Mouse (Mus musculus) intestine, postnatal 0 days (tissue): ENCODE measurements around the gene Gm5129. TPM values are rescaled to one million over a fixed set of nuclear protein-coding genes. Genes with fewer than 3 reads are reported as not detected.

Experiments
- ATAC-seq: fragments of 200-750 bp; cut with Nextera tagmentation; 2 replicates; pipeline ENCODE4 v1.8.0; 2017; ENCODE audit warnings: mild to moderate bottlenecking, moderate TSS enrichment, moderate library complexity
- H3K27ac ChIP-seq: fragments of 300-500 bp; sonication (generic); 2 replicates; pipeline ENCODE4 v1.5.1; 2014; ENCODE audit warnings: mild to moderate bottlenecking, low read depth, low read length, moderate library complexity
- H3K27me3 ChIP-seq: fragments of 300-500 bp; sonication (generic); replicated peaks from 2 replicates; pipeline ENCODE4 v1.6.1; 2014; ENCODE audit warnings: low read length, mixed read lengths; ENCODE audit not compliant: control insufficient read depth, insufficient read depth
- H3K36me3 ChIP-seq: fragments of 300-500 bp; sonication (generic); 2 replicates; pipeline ENCODE4 v1.6.1; 2014; ENCODE audit warnings: mild to moderate bottlenecking, moderate library complexity; ENCODE audit not compliant: control insufficient read depth, insufficient read depth
- H3K4me1 ChIP-seq: fragments of 300-500 bp; sonication (generic); replicated peaks from 2 replicates; pipeline ENCODE4 v1.6.1; 2014; ENCODE audit warnings: antibody characterized with exemption, low read length, mixed read lengths; ENCODE audit not compliant: control insufficient read depth, insufficient read depth
- H3K4me2 ChIP-seq: fragments of 300-500 bp; sonication (generic); replicated peaks from 2 replicates; pipeline ENCODE4 v1.6.1; 2014; ENCODE audit warnings: low read depth, mild to moderate bottlenecking, moderate library complexity
- H3K4me3 ChIP-seq: fragments of 300-500 bp; sonication (generic); 2 replicates; pipeline ENCODE4 v1.5.1; 2014; ENCODE audit warnings: low read depth, low read length
- H3K9ac ChIP-seq: fragments of 300-500 bp; sonication (generic); 2 replicates; pipeline ENCODE4 v1.6.1; 2014; ENCODE audit warnings: mild to moderate bottlenecking, low read depth, low read length
- H3K9me3 ChIP-seq: fragments of 300-500 bp; sonication (generic); 2 replicates; pipeline ENCODE4 v1.6.1; 2016; ENCODE audit warnings: mixed run types; ENCODE audit not compliant: control insufficient read depth
- CTCF ChIP-seq: sonication (generic); IDR thresholded peaks from 2 replicates; pipeline ENCODE4 v1.5.1; 2016; ENCODE audit warnings: low read depth, mild to moderate bottlenecking, control low read depth, antibody characterized with exemption, moderate library complexity
- WGBS: fragments of 180-500 bp; shearing (Covaris S2); extraction: QIAGEN DNeasy Blood & Tissue Kit; methylation state at CpG from one replicate; pipeline ENCODE4 v1.1.7; 2014; 5-methylcytosine and 5-hydroxymethylcytosine counted together
- polyA plus RNA-seq: library from polyadenylated mRNA; unstranded; fragments of >200 nt; fragmentation: Nextera tagmentation; extraction: Ambion mirVana; gene quantifications from 2 replicates; pipeline ENCODE4 v1.2.1, GENCODE M21; 2015

Gene Gm5129
- polyA plus RNA-seq, 1 experiment from 2014 or later: not detected

- Histone ChIP-seq H3K36me3 (peaks cover 56% of the 10 kb centered on the region), H3K4me3 (no peak overlapping the region), H3K27ac (no peak overlapping the region), H3K4me2 (no peak overlapping the region), H3K27me3 (no peaks in the 10 kb centered on the region), H3K9ac (no peak overlapping the region), H3K9me3 (no peaks in the 10 kb centered on the region), H3K4me1 (no peaks in the 10 kb centered on the region)
- TF ChIP-seq CTCF: no peak
- ATAC-seq: no peak
Measured at GRCm38 (mm10) chr5:29751306-29751705, 15.6 kb upstream of the Gm5129 start.

- H3K36me3 ChIP-seq: peaks cover 30% of the 10 kb centered on the region
- no peak for ATAC-seq
- H3K9me3 ChIP-seq: no peaks in the 10 kb centered on the region
- H3K27me3 ChIP-seq: no peaks in the 10 kb centered on the region
- no peak overlapping the region for H3K27ac ChIP-seq
- no peak overlapping the region for H3K4me2 ChIP-seq
- WGBS: 89% methylated on average over 2 of the region's 2 CpGs
- TF ChIP-seq CTCF: no peak
- no peak overlapping the region for H3K4me3 ChIP-seq
- no peaks in the 10 kb centered on the region for H3K4me1 ChIP-seq
- H3K9ac ChIP-seq: no peak overlapping the region
Measured at GRCm38 (mm10) chr5:29747661-29748060, 11.9 kb upstream of the Gm5129 start.

- Histone ChIP-seq H3K9me3 (no peaks in the 10 kb centered on the region), H3K27ac (no peak overlapping the region), H3K4me1 (0 out of 2 replicates have a peak, but pooled peaks cover 2% of the 10 kb centered on the region), H3K27me3 (no peaks in the 10 kb centered on the region), H3K9ac (no peak overlapping the region), H3K4me2 (no peak overlapping the region), H3K4me3 (no peak overlapping the region), H3K36me3 (peaks cover 5% of the 10 kb centered on the region)
- WGBS: 64% methylated on average over 4 of the region's 4 CpGs
- TF ChIP-seq CTCF: no peak
- ATAC-seq: no peak
Measured at GRCm38 (mm10) chr5:29741093-29741492, 5.4 kb upstream of the Gm5129 start.

GRCm38 (mm10) chr5:29740651-29741050 lies 4.9 kb upstream of the Gm5129 start:
- 0 out of 2 replicates have a peak, but pooled peaks cover 2% of the 10 kb centered on the region for H3K4me1 ChIP-seq
- no peak for TF ChIP-seq CTCF
- H3K9ac ChIP-seq: no peak overlapping the region
- no peak overlapping the region for H3K27ac ChIP-seq
- H3K9me3 ChIP-seq: no peaks in the 10 kb centered on the region
- peaks cover 5% of the 10 kb centered on the region for H3K36me3 ChIP-seq
- H3K4me2 ChIP-seq: no peak overlapping the region
- H3K4me3 ChIP-seq: no peak overlapping the region
- H3K27me3 ChIP-seq: no peaks in the 10 kb centered on the region
- WGBS: 59% methylated on average over 1 of the region's 1 CpGs
- no peak for ATAC-seq

GRCm38 (mm10) chr5:29738076-29738475 lies 2.3 kb upstream of the Gm5129 start:
- no peak for ATAC-seq
- Histone ChIP-seq H3K4me1 (0 out of 2 replicates have a peak, but pooled peaks cover 2% of the 10 kb centered on the region), H3K36me3 (peaks cover 5% of the 10 kb centered on the region), H3K27ac (no peak overlapping the region), H3K9me3 (no peaks in the 10 kb centered on the region), H3K4me2 (no peak overlapping the region), H3K27me3 (no peaks in the 10 kb centered on the region), H3K4me3 (no peak overlapping the region), H3K9ac (no peak overlapping the region)
- TF ChIP-seq CTCF: no peak
- WGBS: 83% methylated on average over 4 of the region's 4 CpGs

GRCm38 (mm10) chr5:29737471-29737870 lies 1.7 kb upstream of the Gm5129 start:
- Histone ChIP-seq H3K9me3 (no peaks in the 10 kb centered on the region), H3K9ac (no peak overlapping the region), H3K36me3 (peaks cover under 1% of the 10 kb centered on the region; the same call in 1 of the 2 replicates), H3K27ac (no peak overlapping the region), H3K4me2 (peak overlapping the region; percentile 79), H3K4me1 (0 out of 2 replicates have a peak, but pooled peaks cover 2% of the 10 kb centered on the region), H3K4me3 (no peak overlapping the region), H3K27me3 (no peaks in the 10 kb centered on the region)
- WGBS: 84% methylated on average over 5 of the region's 5 CpGs
- TF ChIP-seq CTCF: no peak
- no peak for ATAC-seq

GRCm38 (mm10) chr5:29736942-29737341 lies 1.2 kb upstream of the Gm5129 start:
- no peaks in the 10 kb centered on the region; the same call in 1 of the 2 replicates for H3K36me3 ChIP-seq
- H3K27ac ChIP-seq: 0 out of 2 replicates have a peak overlapping the region, but pooled peaks have one; percentile 98
- 0 out of 2 replicates have a peak, but pooled peaks cover 2% of the 10 kb centered on the region for H3K4me1 ChIP-seq
- TF ChIP-seq CTCF: no peak
- peak overlapping the region; percentile 79 for H3K4me2 ChIP-seq
- H3K27me3 ChIP-seq: no peaks in the 10 kb centered on the region
- H3K9ac ChIP-seq: peak overlapping the region; percentile 93
- ATAC-seq: no peak
- no peaks in the 10 kb centered on the region for H3K9me3 ChIP-seq
- WGBS: 23% methylated on average over 9 of the region's 9 CpGs
- H3K4me3 ChIP-seq: peak overlapping the region; percentile 81
